Mouse (Mus musculus) MEL (cell line): ENCODE results near the gene Epha4.

Experiments
- BHLHE40 ChIP-seq: IDR thresholded peaks from 2 replicates; pipeline ENCODE4 v1.6.1; 2012; ENCODE audit warnings: low read depth, mild to moderate bottlenecking, inconsistent platforms, low read length, improper control_type of control experiment, borderline replicate concordance
- CTCF ChIP-seq, 3 experiments: IDR thresholded peaks in 2 of 3; conservative IDR thresholded peaks in 1 of 3; 2 replicates each; pipeline ENCODE4 v1.5.1; 2011 to 2012; ENCODE audit warnings: low read length in 3 of 3, low read depth in 2 of 3, mild to moderate bottlenecking in 2 of 3, improper control_type of control experiment in 1 of 3, inconsistent platforms in 1 of 3, mixed read lengths in 1 of 3, moderate library complexity in 1 of 3; ENCODE audit not compliant: control insufficient read depth in 1 of 3, insufficient read depth in 1 of 3, poor library complexity in 1 of 3, severe bottlenecking in 1 of 3
- E2F4 ChIP-seq: IDR thresholded peaks from 2 replicates; pipeline ENCODE4 v1.6.1; 2011; ENCODE audit warnings: low read depth, low read length, improper control_type of control experiment, borderline replicate concordance
- GABPA ChIP-seq: IDR thresholded peaks from 2 replicates; pipeline ENCODE4 v1.6.1; 2012; ENCODE audit warnings: low read depth, mild to moderate bottlenecking, inconsistent platforms, low read length, improper control_type of control experiment, moderate library complexity
- POLR2A ChIP-seq, 2 experiments: IDR thresholded peaks; 2 replicates each; pipeline ENCODE4 v1.6.1; 2011 to 2012; ENCODE audit warnings: low read length in 2 of 2, mild to moderate bottlenecking in 2 of 2, control low read depth in 1 of 2, improper control_type of control experiment in 1 of 2, low read depth in 1 of 2, moderate library complexity in 1 of 2; ENCODE audit not compliant: control insufficient read depth in 1 of 2, insufficient read depth in 1 of 2, poor library complexity in 1 of 2
- UBTF ChIP-seq: IDR thresholded peaks from 2 replicates; pipeline ENCODE4 v1.6.1; 2012; ENCODE audit warnings: low read depth, mild to moderate bottlenecking, inconsistent platforms, low read length, improper control_type of control experiment, moderate library complexity, borderline replicate concordance; ENCODE audit not compliant: insufficient read depth

- TF ChIP-seq E2F4 (no peak), CTCF (IDR thresholded peaks at IDR 0.05 in 2 of 3, conservative IDR thresholded peaks at IDR 0.05 in 1 of 3; ENCODE audit: control insufficient read depth in 1 of 3, insufficient read depth in 1 of 3, low read depth in 2 of 3, low read length in 3 of 3, poor library complexity in 1 of 3, severe bottlenecking in 1 of 3) (no peak), BHLHE40 (no peak), GABPA (no peak), UBTF (no peak), POLR2A (IDR thresholded peaks at IDR 0.05; ENCODE audit: control insufficient read depth in 1 of 2, insufficient read depth in 1 of 2, low read depth in 1 of 2, low read length in 2 of 2, poor library complexity in 1 of 2) (no peak)
Observed at GRCm38 (mm10) chr1:77472566-77472965, 42.3 kb downstream of the Epha4 start.
